Mouse (Mus musculus) gastrocnemius, adult 2 months (tissue): ENCODE measurements at regions not wholly inside any gene's neighbourhood (a gene's known extent, or its start where the extent isn't known, plus 50 kb on each side); places are given as distances from the start of the nearest gene placed in this dataset.

Experiments
- DNase-seq: peaks from one replicate; pipeline ENCODE4 v3.0.0; 2022
- H3K27ac ChIP-seq: fragments of 200-600 bp; 2 replicates; pipeline ENCODE4 v1.8.1; 2022; ENCODE audit warnings: mild to moderate bottlenecking
- H3K4me3 ChIP-seq: fragments of 200-600 bp; 2 replicates; pipeline ENCODE4 v1.8.1; 2022; ENCODE audit warnings: mild to moderate bottlenecking, moderate library complexity
- CTCF ChIP-seq: fragments of 200-600 bp; IDR thresholded peaks from 2 replicates; pipeline ENCODE4 v1.8.1; 2022; ENCODE audit warnings: antibody characterized with exemption, mild to moderate bottlenecking, moderate library complexity
- intact Hi-C: fragments of 180-260 bp; cut with DNase I; formaldehyde crosslinking; loops from one replicate; pipeline ENCODE4 v1.15.1; 2025

DNA sequence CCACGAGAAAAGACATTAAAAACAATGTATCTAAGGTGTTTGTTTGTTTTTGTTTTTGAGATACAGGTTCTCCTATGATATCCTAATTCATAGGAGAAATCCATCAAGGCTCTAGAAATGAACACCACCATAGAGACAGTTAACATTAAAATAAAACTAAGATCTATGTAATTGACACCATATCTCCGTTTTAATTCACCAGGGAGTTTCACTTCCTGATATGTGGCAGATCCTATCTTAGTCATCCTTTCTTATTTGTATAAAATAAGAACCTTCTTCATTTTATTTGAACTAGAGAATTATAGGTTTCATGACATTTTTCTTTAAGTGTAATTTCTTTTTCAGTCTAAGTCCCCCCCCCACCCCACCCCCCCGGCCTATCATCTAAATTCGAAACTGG, 332.3 kb downstream of the Epha7 start:
- Histone ChIP-seq H3K27ac (no peak overlapping the region), H3K4me3 (no peak overlapping the region)
- TF ChIP-seq CTCF, result no peak
- intact Hi-C loops, result no loop called here
- no peak for DNase-seq

DNA sequence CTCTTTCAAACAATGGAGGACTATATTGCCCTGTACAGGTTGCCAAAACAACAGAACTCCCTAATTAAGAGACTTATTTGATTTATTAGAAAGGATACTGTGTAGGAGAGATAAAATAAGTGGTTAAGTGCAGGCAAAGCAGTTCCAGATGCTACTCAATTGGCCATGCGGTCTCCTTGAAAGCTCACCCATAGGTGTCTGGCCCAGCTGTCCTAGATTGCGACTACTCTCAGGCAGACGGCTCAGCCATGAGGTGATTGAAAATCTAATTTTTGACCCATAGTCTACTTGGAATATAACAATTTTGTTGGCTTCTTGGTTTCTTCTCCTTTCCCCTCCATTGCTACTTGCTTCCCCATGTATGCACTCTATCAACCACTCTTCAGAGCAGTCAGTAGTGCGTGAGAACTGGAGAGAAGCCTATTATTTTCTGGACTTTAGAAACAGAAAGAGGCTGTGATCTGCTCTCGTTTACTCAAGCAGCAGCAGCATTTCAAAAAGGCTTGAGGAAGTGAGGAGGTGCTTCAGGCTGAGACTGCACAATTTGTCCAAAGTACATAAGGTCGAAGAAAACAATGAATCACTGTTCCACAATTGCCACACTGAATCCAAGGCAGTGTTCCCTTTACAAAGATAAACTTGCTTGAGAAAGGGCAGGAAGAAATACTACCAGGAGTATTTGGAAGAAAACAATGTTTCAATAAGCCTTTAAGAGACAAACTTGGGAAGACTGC, 339.4 kb downstream of the Epha7 start:
- Histone ChIP-seq H3K4me3 (no peak overlapping the region), H3K27ac (no peak overlapping the region)
- no peak for TF ChIP-seq CTCF
- intact Hi-C loops, result no loop called here
- no peak for DNase-seq

GRCm38 (mm10) chr4:29182494-29182893, 369.6 kb downstream of the Epha7 start:
- no peak for TF ChIP-seq CTCF
- no peak overlapping the region for H3K4me3 ChIP-seq
- intact Hi-C loops, result no loop called here
- no peak overlapping the region for H3K27ac ChIP-seq
- DNase-seq, result no peak

DNA sequence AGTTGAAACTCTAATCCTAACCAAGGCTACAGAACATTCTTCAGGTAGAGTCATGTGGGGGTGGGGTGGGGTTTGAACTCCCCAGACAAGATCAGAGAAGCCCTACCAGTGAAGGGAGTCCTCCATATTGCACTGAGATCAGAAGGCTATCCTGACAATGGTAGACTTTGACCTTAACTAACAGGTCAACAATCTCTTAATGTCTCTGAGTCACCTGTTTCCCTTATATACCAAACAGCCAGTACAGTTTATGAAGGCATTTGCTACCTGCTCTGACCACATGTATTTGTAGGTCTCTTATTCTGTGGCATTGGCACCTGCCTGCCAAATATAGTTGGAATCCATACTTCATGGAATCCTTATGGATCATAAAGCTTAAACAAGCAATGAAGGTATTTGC, 370.5 kb downstream of the Epha7 start:
- Histone ChIP-seq H3K4me3 (no peak overlapping the region), H3K27ac (no peak overlapping the region)
- intact Hi-C loops, result no loop called here
- TF ChIP-seq CTCF, result no peak
- DNase-seq, result no peak

DNA sequence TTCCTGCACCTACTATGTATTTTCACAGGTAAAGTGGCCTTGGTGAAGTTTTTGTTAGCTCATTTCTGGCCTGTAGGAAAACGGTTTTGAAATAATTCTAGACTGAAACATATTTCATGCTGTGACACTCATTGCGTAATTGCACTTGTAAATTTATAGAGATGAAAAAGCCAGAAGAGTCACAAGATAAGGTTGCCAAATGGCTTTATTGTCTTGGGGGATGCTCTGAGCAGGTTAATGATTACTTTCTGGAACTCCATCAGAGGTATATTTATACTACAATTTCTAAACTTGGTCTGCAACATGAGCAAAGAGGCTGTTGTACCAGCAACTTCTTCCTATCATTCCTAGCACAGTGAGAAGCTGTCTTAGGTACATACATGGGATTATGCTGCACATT, 370.9 kb downstream of the Epha7 start:
- Histone ChIP-seq H3K27ac (no peak overlapping the region), H3K4me3 (no peak overlapping the region)
- intact Hi-C loops, result no loop called here
- no peak for DNase-seq
- TF ChIP-seq CTCF, result no peak

- Histone ChIP-seq H3K27ac (no peak overlapping the region), H3K4me3 (no peak overlapping the region)
- TF ChIP-seq CTCF, result no peak
- no peak for DNase-seq
- intact Hi-C loops, result no loop called here
Observed at GRCm38 (mm10) chr4:29200976-29201375, 388.0 kb downstream of the Epha7 start.
